In the genomic region with DNA sequence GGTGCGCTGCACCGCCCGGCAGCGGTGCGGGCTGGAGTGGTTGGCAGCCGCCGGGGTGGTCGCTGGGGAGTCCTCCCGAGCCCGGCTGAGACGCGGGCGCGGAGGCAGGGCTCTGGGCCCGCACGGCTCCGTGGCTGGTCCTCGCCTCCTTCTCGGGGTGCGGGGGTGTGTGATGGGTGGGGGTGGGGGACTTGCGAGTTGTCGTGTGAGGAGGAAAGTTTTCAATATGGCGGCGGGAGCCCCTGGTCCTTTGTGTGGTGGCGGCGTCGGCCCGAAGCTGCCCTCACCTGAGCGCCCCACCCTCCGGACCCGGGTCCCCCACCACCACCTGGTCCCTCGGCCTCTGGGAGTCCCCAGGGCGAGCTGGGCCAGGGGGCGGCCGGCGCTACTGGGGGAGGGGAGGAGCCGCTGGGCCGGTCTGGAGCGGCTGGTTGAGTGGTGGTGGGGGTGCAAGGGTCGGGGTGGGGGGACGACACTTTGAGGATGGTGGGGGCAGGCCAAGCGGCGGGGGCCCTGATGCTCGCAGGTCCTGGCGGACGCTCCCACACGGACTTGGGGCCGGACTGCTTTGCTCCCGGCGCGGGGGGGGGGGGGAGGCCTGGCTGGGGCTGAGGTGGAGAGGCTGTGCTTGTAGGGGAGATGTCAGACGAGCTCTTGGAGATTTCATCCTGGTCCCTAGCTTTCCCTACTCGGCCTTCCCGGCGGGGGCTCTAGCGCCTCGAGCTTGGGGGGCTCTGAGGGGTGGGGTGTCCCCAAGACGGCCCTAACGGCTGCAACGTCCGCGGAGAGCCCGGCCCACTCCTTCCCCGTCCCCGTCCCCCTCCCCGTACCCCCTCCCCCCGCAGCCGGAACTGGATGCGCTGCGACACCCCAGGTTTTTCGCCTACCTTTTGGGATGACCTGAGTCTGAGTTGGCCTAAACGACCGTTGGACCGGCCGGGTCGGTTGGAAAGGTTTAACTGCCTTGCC, we compare ENCODE assay signal across 8 mouse cellular contexts. TPM values are rescaled to one million over a fixed set of nuclear protein-coding genes. Genes with fewer than 3 reads are reported as not detected.
DNase-seq lines count a peak whose midpoint lies in the region; ATAC-seq and TF ChIP-seq lines count a peak whose summit lies in the region.

No protein-coding gene starts in this region.

- peak overlapping the region; percentile 91 for H3K27ac ChIP-seq in heart, adult 2 months
- peak overlapping the region; percentile 69 for H3K27ac ChIP-seq in liver, adult 2 months (replicated peaks; ENCODE audit: insufficient read depth, low read depth, low read length)
- peak overlapping the region; percentile 91 for H3K27ac ChIP-seq in neural tube, embryonic 11.5 days (ENCODE audit: low read depth, low read length)

- no peak for TF ChIP-seq POLR2A in heart, adult 2 months (IDR thresholded peaks at IDR 0.05; ENCODE audit: insufficient read depth, low read depth, low read length)
- no peak for TF ChIP-seq POLR2A in liver, adult 2 months (IDR thresholded peaks at IDR 0.05; ENCODE audit: extremely low read depth, insufficient read depth, low read length)

- 0 out of 2 replicates have a peak, but pooled peaks cover 4% of the 10 kb centered on the region for H3K36me3 ChIP-seq in heart, adult 2 months (ENCODE audit: control insufficient read depth, insufficient read depth, low read length)
- no peaks in the 10 kb centered on the region for H3K36me3 ChIP-seq in liver, adult 2 months (ENCODE audit: control insufficient read depth, insufficient read depth, low read length)
- H3K36me3 ChIP-seq in neural tube, embryonic 11.5 days (ENCODE audit: control insufficient read depth, insufficient read depth, low read length), result no peaks in the 10 kb centered on the region

- intact Hi-C loops in heart, adult 2 months (cut with DNase I), result no loop called here

- WGBS in heart, adult 2 months, result under 1% methylated on average over 60 of the region's 76 CpGs
- WGBS in liver, adult 2 months, result under 1% methylated on average over 63 of the region's 76 CpGs
- under 1% methylated on average over 49 of the region's 76 CpGs for WGBS in neural tube, embryonic 11.5 days

- peak; percentile 28 for ATAC-seq in neural tube, embryonic 11.5 days (ENCODE audit: insufficient read depth, low FRiP score, low TSS enrichment)

- peak overlapping the region; percentile 91 for H3K4me3 ChIP-seq in heart, adult 2 months
- peak overlapping the region; percentile 68 for H3K4me3 ChIP-seq in liver, adult 2 months (ENCODE audit: insufficient read depth, low read depth, low read length)
- peak overlapping the region; percentile 100 for H3K4me3 ChIP-seq in neural tube, embryonic 11.5 days (ENCODE audit: low read depth, low read length)

- H3K9me3 ChIP-seq in neural tube, embryonic 11.5 days (ENCODE audit: control insufficient read depth, low read length), result no peaks in the 10 kb centered on the region

- no peak for TF ChIP-seq CTCF in heart, adult 2 months (IDR thresholded peaks at IDR 0.05)
- TF ChIP-seq CTCF in liver, adult 2 months (IDR thresholded peaks at IDR 0.05; ENCODE audit: low read depth, low read length), result no peak

- H3K27me3 ChIP-seq in heart, adult 2 months (ENCODE audit: control insufficient read depth, insufficient read depth, low read length), result no peaks in the 10 kb centered on the region
- H3K27me3 ChIP-seq in liver, adult 2 months (ENCODE audit: control insufficient read depth, insufficient read depth, low read length), result no peaks in the 10 kb centered on the region
- no peaks in the 10 kb centered on the region for H3K27me3 ChIP-seq in neural tube, embryonic 11.5 days (ENCODE audit: control insufficient read depth, insufficient read depth, low read length)

- H3K4me1 ChIP-seq in heart, adult 2 months (ENCODE audit: control insufficient read depth, insufficient read depth, low read length), result peaks cover 3% of the 10 kb centered on the region
- H3K4me1 ChIP-seq in liver, adult 2 months (ENCODE audit: control insufficient read depth, insufficient read depth, low read length), result peaks cover 10% of the 10 kb centered on the region; the same call in 1 of the 2 replicates
- peaks cover 6% of the 10 kb centered on the region for H3K4me1 ChIP-seq in neural tube, embryonic 11.5 days (ENCODE audit: control insufficient read depth, insufficient read depth, low read length)

- TF ChIP-seq EP300 in heart, adult 2 months (IDR thresholded peaks at IDR 0.05; ENCODE audit: insufficient read depth, low read depth, low read length), result no peak

- H3K79me2 ChIP-seq in heart, adult 2 months (replicated peaks; ENCODE audit: control insufficient read depth, insufficient read depth, low read length), result peaks cover 13% of the 10 kb centered on the region
- H3K79me2 ChIP-seq in liver, adult 2 months (ENCODE audit: control insufficient read depth, insufficient read depth, low read length), result peaks cover 27% of the 10 kb centered on the region

- DNase-seq in left cerebral cortex, adult 18-20 months (ENCODE audit: low spot score in 2 of 2), result peak; percentile 16 to 24
- DNase-seq in left cerebral cortex, adult 11 months (ENCODE audit: low spot score), result no peak
- DNase-seq in cerebellum, postnatal 4 days (ENCODE audit: low spot score in 2 of 2), result peak; percentile 20 to 33
- peak; percentile 41 to 59 for DNase-seq in heart, adult 2 months
- DNase-seq in kidney, adult 18-20 months, result peak; percentile 44
- peak; percentile 58 for DNase-seq in liver, adult 2 months (ENCODE audit: extremely low read depth, low read depth, low spot score)
- DNase-seq in neural tube, embryonic 11.5 days (ENCODE audit: low spot score), result peak; percentile 58
- DNase-seq in testis, postnatal 10 days (ENCODE audit: low spot score), result peak; percentile 73

- peak overlapping the region; percentile 56 for H3K4me2 ChIP-seq in neural tube, embryonic 11.5 days (ENCODE audit: low read depth)

- peak overlapping the region; percentile 94 for H3K9ac ChIP-seq in heart, adult 2 months (ENCODE audit: low read depth, low read length)
- peak overlapping the region; percentile 84 for H3K9ac ChIP-seq in liver, adult 2 months (ENCODE audit: low read depth, low read length)
- peak overlapping the region; percentile 99 for H3K9ac ChIP-seq in neural tube, embryonic 11.5 days (ENCODE audit: low read length)

RNA-seq across cellular contexts. Expression of gene Kdm5b, which starts 1.1 kb away (rescaled TPM):
- total RNA-seq in left cerebral cortex, adult 18-20 months (2021), result 10 to 100 TPM; 63.5 to 69.8 TPM
- 10 to 100 TPM; 11.6 to 13.2 TPM for total RNA-seq in heart, adult 2 months (2021)
- polyA plus RNA-seq in heart, adult 2 months (2012; rRNA removed), result 3.3 and 7.0 TPM in 2 replicates
- 9.2 and 9.3 TPM in 2 replicates for total RNA-seq in liver, adult 2 months (2014; rRNA removed)
- polyA plus RNA-seq in liver, adult 2 months (2012; rRNA removed), result 4.0 and 6.8 TPM in 2 replicates
- polyA plus RNA-seq in neural tube, embryonic 11.5 days (2014; fragmentation: Nextera tagmentation; extraction: Ambion mirVana), result 98.7 and 99.6 TPM in 2 replicates

RNA-seq across cellular contexts. Expression of gene Mgat4e, which starts 11.6 kb away (rescaled TPM):
- not detected for total RNA-seq in left cerebral cortex, adult 18-20 months (2021)
- total RNA-seq in heart, adult 2 months (2021), result not detected
- 0.20 TPM in 1 of 2 replicates, not detected in the other for polyA plus RNA-seq in heart, adult 2 months (2012; rRNA removed)
- total RNA-seq in liver, adult 2 months (2014; rRNA removed), result not detected in 2 replicates
- not detected in 2 replicates for polyA plus RNA-seq in liver, adult 2 months (2012; rRNA removed)
- not detected in 2 replicates for polyA plus RNA-seq in neural tube, embryonic 11.5 days (2014; fragmentation: Nextera tagmentation; extraction: Ambion mirVana)
